Mouse (Mus musculus) cerebellum, adult 9-11 months (tissue): Measurements from ENCODE around the gene Ppara.
A peak's percentile ranks its signal among the peaks of the same experiment; 100 is the strongest.

ENCODE experiments used
- DNase-seq: peaks from one replicate; pipeline ENCODE4 v3.0.0; 2022

The Ppara gene

DNA sequence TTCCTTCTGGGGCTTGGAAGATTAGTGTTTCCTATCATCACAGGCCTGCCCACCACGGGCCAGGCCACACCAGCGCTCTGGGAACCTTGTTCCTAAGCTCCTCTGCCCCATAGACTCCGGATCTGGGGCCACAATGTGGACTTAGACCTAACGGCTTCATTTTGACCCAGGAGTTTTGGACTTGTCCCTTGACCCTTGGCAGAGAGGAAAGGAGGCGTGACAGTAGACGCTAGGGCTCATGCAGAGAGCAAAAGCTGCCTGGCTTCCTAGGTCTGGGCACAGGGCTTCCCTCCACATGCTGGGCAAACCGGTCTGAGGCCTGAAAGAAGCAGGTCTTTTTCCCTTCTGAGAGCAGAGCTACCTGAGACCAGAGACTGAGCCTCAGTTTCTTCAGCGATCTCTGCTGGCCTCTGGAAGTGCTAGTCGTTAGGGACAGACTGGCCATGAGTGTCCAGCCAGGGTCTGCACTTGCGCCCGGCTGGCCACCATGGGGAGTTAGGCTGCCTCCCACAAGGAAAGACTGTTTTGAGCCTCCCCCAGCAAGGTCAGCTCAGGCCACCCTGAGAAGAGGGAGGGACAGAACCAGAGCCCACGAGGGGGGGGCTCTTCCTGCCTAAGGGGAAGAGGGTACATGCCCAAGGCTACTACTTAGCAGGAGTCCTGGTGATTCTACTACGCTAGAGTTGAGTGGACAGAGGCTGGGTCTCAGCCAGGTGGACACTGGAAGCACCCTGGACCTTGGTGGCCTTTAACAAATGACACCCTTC is 29.0 kb upstream of the Ppara start:
- peak; percentile 53 for DNase-seq

DNA sequence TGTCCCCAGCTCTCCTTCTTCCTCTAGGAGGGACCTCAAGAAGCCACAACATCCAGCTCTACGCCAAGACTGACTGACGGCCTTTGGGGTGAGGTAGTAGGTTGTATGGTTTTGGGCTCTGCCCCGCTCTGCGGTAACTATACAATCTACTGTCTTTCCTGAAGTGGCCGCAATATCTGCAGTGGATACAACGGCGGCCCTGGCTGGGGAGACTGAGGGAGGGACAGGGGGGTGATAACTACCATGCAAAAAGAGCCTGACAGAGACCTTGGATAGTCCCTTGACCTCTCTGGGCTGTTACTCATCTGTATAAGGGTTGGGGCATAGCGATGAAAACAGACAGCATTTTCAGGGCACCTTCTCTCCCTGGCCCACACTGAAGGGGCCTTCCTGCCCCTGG is 28.3 kb upstream of the Ppara start:
- DNase-seq = no peak

DNA sequence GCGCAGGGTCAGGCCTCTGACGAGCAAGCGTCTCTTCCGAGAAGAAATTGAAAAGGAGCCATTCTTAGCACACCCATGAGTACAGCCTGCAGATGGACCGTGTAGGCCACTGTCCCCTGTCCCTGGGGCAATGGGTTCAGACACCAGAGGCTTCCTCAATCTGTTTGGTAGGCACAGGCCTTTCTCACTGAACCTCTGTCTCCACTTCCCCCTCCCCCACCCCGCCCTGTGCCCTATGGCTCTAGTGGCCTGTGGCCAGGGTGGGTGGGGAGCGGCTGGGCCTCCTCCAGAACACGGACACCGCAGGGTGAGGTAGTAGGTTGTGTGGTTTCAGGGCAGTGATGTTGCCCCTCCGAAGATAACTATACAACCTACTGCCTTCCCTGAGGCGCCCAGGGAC is 27.8 kb upstream of the Ppara start:
- peak; percentile 58 for DNase-seq

DNA sequence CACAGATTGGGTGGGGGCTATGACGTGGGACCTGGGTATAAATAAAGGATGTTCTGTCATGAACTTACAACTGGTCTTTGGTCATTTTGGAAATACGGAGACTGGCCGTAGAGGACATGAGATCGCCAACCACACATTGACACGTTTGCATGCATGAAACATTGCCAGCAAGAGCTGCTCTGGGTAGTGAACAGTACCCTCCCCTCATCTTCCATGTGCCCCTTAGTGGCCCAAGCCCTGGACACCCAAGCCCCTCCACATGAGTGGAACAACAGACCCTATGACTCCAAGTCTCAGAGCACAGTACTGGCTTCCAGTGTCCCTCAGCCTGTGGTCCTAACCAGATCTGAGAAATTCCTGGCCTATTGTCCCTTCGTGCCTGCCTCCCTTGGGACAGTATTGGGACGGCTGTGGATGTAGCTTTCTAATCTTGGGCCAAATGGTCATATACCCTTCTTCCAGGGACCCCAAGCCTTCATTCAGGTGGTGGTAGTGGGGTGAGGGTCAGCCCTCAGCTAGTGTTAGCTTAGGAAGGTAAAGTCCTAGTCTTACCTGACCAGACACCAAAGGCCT is 27.2 kb upstream of the Ppara start:
- peak; percentile 41 for DNase-seq

DNA sequence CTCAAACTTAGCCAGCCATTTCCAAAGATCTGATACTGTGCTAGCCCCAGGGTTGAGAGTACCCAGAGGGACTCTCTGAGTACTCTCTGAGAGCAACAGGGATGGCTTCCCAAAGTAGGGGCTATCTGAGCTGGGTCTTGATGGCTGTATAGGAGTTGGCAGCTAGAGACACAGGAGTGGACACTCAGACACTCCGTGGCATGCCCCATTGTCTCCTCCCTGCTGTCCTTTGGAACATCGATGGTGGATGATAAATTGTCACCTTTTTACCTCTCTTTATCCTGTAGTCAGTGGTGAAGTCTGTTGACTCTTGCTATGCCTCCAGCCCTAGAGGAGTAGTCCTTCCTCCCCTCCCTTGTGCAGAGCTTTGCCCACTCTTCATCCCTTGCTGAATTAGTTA is 26.6 kb upstream of the Ppara start:
- peak; percentile 38 for DNase-seq

DNA sequence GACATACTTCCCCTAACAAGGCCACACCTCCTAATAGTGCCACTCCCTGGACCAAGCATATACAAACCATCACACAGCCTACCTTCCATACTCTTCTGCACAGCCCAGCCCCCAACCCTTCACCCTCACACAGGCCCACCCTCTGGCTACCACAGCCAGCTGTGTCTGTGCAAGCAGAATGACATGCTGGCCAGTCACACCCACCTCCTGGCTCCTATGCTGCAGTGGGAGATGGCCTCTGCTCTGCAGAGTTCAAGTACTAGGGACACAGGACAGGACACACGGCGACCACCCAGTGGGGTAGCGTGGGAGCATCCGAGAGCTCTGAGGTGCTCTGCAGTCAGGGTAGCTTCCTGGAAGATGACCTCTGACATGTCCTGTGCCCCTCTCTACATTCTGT is 25.9 kb upstream of the Ppara start:
- DNase-seq = peak; percentile 73

DNA sequence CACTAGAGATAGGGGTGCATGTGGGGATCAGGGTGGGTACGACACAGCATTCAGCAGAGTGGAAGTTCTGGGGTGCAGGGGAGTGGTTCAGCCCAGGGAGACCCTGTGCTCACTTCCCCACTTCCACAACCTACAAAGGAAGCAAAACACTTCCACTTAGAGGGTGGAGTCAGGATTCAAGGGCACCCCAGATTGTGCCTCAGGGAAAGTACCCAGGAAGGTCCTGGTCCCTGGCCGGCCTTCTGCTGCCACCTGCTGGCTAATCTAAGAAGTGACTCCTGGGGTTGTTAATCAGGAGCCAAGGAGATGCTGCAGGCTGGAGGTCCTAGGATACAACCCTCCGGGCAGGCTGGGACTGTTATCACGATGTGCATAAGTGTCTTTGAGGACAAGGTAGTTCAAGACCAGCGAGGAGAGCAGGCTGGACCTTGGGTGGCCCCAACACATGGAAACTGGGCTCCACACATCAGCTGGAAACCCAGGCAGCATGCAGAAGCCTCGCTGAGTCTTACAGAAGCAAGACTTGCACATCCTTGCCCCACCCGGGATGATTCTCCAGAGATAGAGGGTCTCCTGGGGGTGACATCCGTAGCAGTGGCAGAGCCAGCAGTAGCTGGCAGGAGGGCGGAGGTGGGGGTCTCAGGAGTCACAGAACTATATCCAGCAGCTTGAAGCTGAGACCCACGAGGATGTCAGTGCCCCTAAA is 25.4 kb upstream of the Ppara start:
- DNase-seq = peak; percentile 91

DNA sequence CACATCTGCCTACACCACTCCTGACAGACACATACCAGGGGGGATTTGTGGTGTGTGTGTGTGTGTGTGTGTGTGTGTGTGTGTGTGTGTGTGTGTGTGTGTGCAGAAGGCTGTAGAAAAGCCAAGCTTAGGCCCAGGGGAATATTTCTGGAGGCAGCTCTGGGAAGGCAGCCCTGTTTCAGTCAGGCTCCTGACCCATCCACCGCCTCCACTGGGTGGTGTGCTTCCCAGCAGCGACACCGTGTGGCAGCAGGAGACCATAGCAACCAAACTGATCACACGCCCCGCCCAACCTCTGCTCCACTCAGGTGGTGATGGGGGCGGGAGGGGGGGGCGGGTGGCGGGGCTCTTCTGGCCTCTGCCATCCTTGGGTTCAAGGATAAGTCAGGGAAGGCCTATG is 24.6 kb upstream of the Ppara start:
- peak; percentile 89 for DNase-seq

DNA sequence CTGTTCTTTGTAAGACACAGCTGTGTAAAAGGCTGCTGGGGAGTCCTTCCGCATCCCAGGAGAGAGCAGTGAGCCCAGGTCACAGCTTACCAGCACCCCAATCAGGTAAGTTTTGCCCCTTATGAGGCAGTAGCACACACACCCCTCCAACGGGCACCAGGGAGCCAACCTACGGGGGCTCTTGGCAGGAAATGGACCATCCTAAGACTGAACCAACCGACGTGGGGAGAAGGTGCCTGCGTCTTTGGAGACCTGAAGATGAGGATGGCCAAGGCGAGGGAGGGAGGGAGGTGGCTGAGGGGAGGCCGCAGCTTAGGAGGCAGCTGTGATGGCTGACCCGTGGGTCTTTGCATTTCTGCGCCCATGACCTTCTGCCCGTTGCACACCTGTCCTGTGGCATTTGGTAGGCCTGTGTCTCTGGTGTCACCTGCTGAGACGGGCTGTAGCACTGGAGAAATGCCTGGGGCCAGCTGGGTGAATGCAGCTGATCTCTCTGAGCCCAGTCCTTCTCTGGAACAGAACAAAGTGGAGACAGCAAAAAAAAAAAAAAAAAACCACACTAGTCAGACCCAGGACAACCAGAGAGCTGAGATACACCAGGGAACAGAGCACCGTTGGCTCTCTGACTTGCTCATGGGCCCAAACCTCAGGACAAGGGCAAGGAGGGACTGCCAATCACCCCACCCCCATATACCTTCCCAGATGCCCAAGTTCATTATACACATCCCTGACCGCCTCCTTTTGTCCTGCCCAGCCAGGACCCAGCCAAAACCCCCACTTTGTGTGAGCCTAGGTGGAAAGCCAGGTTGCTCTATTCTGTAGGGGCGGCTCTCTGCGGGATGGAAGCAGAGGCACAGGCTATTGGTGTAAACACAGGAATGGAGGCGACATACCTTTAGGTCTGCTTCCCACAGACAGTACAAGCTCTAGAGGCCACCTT is 23.9 kb upstream of the Ppara start:
- DNase-seq = peak; percentile 63

DNA sequence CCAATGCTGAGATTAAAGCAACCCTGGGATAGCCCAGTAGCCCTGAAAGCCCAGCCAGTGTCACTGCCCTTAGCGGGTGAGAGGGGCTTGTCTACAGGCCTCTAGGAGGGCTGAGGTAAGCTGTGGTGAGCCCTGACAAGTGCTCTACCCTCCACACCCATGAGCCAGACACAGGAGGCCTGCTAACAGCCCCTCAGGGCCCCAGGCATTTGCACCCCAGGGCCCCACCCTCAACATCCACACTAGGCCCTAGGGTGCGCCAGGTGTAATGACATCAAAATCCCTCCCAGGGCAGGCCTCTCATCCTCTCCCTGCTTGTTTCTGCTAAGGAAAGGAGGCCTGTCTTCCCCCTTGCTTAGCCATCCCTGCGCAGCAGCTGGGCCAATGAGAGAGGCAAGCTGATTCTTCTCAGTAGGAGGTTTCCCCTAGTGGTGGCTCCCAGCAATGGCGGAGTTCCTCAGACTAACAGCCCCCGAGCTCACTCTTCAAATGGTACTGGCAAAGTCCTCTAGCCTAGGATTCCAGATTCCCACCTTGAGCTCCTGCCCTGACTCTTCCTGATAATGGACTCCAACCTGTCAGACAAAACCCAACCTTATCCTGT is 22.1 kb upstream of the Ppara start:
- no peak for DNase-seq

DNA sequence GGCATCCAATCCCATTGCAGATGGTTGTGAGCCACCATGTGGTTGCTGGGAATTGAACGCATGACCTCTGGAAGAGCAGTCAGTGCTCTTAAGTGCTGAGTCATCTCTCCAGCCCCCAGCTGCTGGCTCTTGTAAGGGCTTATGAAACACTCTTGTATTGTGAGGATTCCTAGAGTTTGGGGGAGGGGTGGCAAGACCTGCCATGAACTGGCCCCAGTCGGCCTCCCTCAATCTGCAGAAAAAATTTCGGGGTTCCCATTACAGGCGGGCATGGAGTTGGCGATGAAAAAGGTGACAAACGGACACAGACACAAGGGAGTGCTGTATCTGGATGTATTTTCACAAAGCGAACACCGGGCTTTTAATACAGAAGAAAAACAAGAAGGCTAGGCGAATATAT is 21.4 kb upstream of the Ppara start:
- DNase-seq = no peak

DNA sequence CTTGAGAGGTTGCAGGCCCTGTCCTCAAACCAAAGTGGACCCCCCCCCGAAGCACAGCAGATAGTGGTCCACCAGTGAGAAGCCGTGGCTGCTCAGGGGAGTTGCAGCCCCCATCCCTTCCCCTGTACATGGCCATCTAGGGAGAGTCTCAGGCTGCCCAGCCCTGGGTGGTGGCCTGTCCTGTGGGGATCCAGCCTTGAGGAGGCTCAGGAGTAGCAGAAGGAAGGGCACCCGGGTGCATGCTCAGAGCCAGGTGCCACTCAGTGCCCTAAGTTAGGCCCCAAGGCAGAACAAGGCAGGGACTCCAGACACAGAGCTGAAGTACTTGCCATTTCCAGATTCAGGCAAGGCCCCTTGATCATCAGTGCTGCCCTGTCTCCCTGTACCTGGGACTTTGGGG is 19.7 kb upstream of the Ppara start:
- DNase-seq = no peak

DNA sequence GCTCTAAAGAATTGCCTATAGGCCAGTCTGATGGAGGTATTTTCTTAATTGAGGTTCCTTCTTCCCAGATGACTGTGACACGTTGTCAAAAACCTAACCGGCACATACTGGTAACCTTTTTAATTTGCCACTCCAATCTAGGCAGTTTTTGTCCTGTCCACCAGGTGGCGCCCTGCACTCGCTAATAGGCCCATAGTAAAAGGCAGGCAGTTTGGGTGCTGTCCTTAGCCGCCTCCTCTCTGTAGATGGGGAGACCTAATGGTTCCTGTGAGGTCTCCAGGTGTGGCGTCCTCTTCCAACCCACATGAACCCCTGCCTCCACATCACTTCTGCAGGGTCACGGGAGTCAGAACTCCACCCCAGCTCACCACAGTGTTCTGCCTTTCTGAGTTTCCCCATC is 18.7 kb upstream of the Ppara start:
- DNase-seq = peak; percentile 79

DNA sequence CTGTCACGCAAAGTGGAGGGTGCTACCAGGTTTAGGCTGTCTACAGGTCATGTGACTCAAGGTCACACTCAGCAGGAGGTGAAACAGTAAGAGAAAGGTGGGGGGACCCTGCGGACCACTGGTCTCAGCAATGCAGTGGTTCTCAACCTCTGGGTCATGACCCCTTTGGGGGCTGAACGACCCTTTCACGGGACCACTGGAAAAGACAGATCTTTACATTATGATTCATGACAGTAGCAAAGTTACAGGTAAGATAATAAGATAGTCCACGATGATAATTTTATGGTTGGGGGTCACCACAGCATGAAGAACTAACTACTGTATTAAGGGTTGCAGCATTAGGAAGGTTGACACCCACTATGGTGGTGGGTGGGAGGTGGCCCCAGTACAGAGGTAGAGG is 18.2 kb upstream of the Ppara start:
- no peak for DNase-seq

DNA sequence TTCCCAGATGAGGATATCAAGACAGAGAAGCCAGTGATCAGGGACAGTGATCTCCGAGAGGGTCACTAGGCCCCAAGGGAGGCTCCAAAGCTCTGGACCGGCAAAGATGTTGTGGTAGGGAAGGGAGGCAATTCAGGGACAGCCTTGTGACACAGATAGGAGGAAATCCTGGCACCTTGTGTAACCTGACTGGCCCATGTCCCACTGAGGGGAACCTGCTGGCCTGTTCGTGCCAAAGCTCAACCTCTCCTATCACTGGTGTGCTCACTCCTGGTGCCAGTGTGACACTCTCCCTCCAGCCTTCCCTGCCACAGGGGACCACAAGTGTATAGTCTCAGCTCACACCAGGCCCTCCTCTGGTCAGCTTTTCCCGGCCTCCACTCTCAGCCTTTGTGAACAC is 17.8 kb upstream of the Ppara start:
- DNase-seq = no peak

DNA sequence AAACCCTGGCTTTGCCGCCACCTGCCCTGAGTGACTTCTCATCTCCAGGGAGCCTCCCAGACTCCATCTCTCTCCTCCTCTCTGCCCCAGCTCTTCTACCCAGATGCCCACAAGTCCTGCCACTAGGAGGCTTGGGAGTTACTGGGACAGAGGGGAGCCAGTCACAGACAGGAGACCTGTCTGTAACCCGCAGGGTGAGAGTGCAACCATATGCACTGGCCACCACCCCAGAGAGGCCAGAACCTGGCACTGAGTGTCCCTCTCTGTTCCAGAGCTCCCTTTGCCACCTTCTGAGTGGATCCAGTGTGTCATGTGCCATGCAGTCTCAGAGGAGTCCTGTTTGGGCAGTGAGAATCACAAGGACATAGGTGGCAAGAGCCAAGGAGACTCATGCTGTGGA is 17.0 kb upstream of the Ppara start:
- no peak for DNase-seq

DNA sequence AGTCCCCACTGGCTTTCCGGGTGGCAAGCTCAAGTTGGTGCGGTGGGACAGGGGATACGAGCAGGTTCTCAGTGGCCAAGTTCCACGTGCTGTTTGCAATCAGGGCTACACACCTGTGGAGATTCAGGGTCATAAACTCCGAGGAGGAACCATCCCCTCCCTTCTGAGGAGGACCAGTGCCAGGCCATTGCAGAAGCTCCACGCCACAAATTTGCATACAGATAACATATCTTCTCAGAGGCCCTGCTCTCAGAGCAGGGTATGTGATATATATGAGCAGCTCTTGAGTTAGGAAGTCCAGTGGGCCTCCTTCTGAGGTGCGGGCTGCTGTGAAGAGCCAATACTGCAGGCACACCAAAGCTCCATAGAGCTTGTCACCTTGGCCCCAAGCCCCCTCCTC is 15.8 kb upstream of the Ppara start:
- no peak for DNase-seq

DNA sequence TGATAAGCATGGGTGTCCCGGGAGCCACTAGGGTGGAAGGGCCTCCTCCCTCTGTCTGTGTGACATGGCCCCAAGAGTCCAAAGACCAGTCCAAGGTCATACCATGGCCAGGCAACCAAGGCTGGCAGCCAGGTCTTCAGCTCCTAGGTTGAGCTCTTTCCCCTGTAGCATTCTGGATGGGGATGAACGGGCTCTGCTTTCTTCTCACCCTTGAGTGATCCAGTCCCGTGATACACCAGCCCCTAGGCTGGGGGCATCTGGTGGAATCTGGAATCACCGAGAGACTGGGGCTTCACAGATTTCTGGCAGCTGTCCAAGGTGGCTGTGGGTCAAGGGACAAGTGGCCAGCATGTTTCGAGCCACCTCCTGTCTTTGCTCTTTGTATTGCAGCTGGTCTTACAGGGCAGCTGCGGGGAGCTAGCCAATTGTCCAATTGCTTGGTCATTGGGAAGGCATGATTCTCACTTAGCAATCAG is 14.4 kb upstream of the Ppara start:
- no peak for DNase-seq

DNA sequence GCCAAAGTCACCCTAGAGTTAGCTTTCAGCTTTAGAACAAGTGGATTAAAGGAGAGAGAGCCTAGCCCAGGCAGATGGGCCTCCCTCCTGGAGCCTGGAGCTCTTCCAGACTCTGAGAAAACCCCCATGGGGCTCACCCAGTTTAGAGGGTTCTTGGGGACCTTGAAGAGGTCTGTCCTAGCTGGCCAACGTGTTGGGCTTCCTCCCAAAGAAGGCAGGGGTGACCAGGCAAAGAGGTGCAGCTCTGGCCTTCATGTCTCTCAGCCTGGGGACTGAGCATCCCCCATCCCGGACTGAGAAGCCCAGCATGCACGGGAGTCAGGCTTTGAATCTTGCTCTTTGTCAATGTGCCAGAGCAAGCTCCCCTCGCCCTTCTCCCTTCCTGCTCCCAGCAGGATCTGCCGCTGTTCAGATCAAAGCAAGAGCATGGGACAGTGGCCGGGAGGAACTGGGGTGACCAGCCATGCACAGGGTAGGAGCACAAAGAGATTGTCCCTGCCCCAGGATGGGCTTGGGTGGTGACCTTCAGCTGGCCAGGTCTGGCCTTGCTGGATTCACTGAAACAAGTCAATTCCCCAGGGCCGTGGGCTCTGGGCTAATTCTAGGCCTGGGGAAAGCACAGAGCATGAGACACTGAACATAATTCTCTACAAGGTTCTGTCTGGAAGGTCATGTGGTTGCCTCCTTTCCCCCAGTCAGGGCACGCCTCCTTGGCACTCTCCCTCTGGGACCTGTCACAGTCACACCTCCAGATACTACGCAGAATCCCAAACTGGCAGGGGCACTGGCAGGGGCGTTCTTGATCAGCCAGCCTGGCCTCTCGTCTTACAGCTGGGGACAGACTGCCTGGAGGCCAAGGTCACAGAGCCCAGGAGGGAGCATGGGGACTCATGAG is 10.3 kb upstream of the Ppara start:
- no peak for DNase-seq

DNA sequence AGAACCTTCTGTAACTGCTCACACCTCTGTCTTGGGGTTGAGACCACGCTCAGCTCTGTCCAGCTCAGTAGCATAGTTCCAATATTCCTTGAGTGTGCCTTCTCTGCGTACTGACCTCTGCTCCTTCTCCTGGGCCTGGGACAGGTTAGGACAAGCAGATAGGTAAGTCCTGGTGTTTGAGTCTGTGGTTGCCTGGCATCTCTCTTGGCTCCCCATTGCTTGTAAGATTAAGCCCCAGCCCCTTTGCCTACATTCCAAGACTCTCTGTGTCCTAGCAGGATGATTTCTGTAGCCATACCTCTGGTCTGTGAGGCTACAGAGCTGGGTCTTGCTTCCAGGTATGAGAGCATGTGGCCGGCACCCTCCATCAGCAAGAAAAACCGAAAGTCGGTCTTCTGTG is 6.6 kb upstream of the Ppara start:
- no peak for DNase-seq

DNA sequence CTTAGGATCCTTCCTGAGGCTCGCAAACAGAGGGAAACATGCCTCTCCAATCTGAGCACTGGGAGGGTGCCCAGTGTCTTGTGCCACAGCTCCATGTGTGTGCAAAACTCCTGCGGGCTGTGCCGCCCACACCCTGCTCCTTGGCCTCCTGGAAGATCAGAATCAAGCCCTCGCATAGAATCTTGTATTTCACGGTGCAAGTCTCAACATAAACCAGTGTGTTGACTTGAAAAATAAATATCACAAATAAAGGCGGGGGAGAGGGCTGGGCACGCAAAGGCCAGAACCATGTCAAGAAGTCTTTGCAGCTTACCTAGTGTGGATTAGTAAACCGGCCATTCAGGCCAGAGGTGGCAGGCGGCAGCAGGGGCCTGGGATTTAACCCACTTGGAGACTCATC is 5.5 kb upstream of the Ppara start:
- DNase-seq = no peak

DNA sequence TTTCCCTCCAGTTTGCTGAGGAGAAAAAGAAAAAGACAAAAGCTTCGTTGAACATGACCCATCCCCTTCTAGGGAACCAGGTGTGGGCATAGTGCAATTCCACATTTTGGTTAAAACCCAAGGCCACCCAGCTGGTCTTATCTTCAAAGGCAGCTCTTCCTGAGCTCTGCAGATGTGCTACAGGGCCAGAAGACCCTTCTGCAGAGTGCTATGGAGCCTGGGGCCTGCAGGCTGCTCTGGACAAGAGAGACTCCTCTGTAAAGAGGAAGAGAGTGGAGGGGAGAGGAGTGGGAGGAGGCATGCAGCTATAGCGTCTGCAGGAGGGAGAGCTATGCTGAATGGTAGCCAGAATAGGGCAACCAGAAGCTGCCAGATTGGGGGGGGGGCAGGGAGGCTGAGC is 4.8 kb upstream of the Ppara start:
- DNase-seq = no peak
